Mouse (Mus musculus) limb, embryonic 11.5 days (tissue): Measurements from ENCODE around the gene Cntn2. TPM values are rescaled to one million over a fixed set of nuclear protein-coding genes. Genes with fewer than 3 reads are reported as not detected.
"Not testable (repeated sequence)": the region's sequence is repeated elsewhere in the genome, so short reads cannot be mapped to it uniquely, and the experiment has no call there.

Experiments used
- ATAC-seq: fragments of 200-750 bp; cut with Nextera tagmentation; 2 replicates; pipeline ENCODE4 v1.8.0; 2017; ENCODE audit warnings: low read depth; ENCODE audit not compliant: insufficient number of reproducible peaks, low FRiP score, low TSS enrichment
- DNase-seq: peaks from one replicate; pipeline ENCODE4 v3.0.0-alpha.2; 2015; ENCODE audit warnings: low spot score
- H3K27ac ChIP-seq: fragments of 300-500 bp; sonication (generic); replicated peaks from 2 replicates; pipeline ENCODE4 v1.5.1; 2014; ENCODE audit warnings: low read depth, mild to moderate bottlenecking, low read length
- H3K27me3 ChIP-seq: fragments of 300-500 bp; sonication (generic); 2 replicates; pipeline ENCODE4 v1.6.1; 2014; ENCODE audit warnings: mild to moderate bottlenecking, low read length, mixed read lengths; ENCODE audit not compliant: control insufficient read depth, insufficient read depth
- H3K36me3 ChIP-seq: fragments of 300-500 bp; sonication (generic); 2 replicates; pipeline ENCODE4 v1.6.1; 2014; ENCODE audit warnings: mild to moderate bottlenecking, low read length, moderate library complexity, mixed read lengths; ENCODE audit not compliant: control insufficient read depth, insufficient read depth
- H3K4me1 ChIP-seq: fragments of 300-500 bp; sonication (generic); 2 replicates; pipeline ENCODE4 v1.6.1; 2014; ENCODE audit warnings: low read length, mixed read lengths; ENCODE audit not compliant: control insufficient read depth, insufficient read depth
- H3K4me2 ChIP-seq: fragments of 300-500 bp; sonication (generic); 2 replicates; pipeline ENCODE4 v1.6.1; 2014; ENCODE audit warnings: low read depth, mild to moderate bottlenecking, moderate library complexity; ENCODE audit not compliant: severe bottlenecking
- H3K4me3 ChIP-seq: fragments of 300-500 bp; sonication (generic); 2 replicates; pipeline ENCODE4 v1.5.1; 2014; ENCODE audit warnings: low read depth, low read length
- H3K9ac ChIP-seq: fragments of 300-500 bp; sonication (generic); 2 replicates; pipeline ENCODE4 v1.6.1; 2014; ENCODE audit warnings: mild to moderate bottlenecking, low read length
- H3K9me3 ChIP-seq: fragments of 300-500 bp; sonication (generic); 2 replicates; pipeline ENCODE4 v1.6.1; 2016; ENCODE audit warnings: low read length; ENCODE audit not compliant: control insufficient read depth
- WGBS: fragments of 180-500 bp; shearing (Covaris S2); extraction: QIAGEN DNeasy Blood & Tissue Kit; methylation state at CpG from one replicate; pipeline ENCODE4 v1.1.7; 2014; 5-methylcytosine and 5-hydroxymethylcytosine counted together
- polyA plus RNA-seq: library from polyadenylated mRNA; unstranded; fragments of >200 nt; fragmentation: Nextera tagmentation; extraction: Ambion mirVana; gene quantifications from 2 replicates; pipeline ENCODE4 v1.2.1, GENCODE M21; 2014

Cntn2 gene
- polyA plus RNA-seq, 1 experiment from 2014 or later: 0.52 TPM

GRCm38 (mm10) chr1:132472537-132472936, 70.5 kb downstream of the Cntn2 start:
- WGBS: 60% methylated on average over 5 of the region's 5 CpGs
- DNase-seq (no peak), ATAC-seq (no peak)
- Histone ChIP-seq H3K4me3 (no peak overlapping the region), H3K27ac (no peak overlapping the region), H3K4me1 (0 out of 2 replicates have a peak, but pooled peaks cover 2% of the 10 kb centered on the region), H3K36me3 (no peaks in the 10 kb centered on the region), H3K9me3 (no peaks in the 10 kb centered on the region), H3K9ac (no peak overlapping the region), H3K4me2 (no peak overlapping the region), H3K27me3 (no peaks in the 10 kb centered on the region)

- H3K9me3 ChIP-seq: no peaks in the 10 kb centered on the region
- no peak for ATAC-seq
Observed at GRCm38 (mm10) chr1:132471499-132471898, 71.6 kb downstream of the Cntn2 start.

GRCm38 (mm10) chr1:132471032-132471431, 72.0 kb downstream of the Cntn2 start:
- ATAC-seq (no peak), DNase-seq (no peak)
- H3K9ac ChIP-seq: no peak overlapping the region
- H3K27me3 ChIP-seq: no peaks in the 10 kb centered on the region
- H3K4me3 ChIP-seq: no peak overlapping the region
- H3K27ac ChIP-seq: no peak overlapping the region
- 89% methylated on average over 2 of the region's 2 CpGs for WGBS
- H3K36me3 ChIP-seq: no peaks in the 10 kb centered on the region
- no peaks in the 10 kb centered on the region for H3K4me1 ChIP-seq
- H3K9me3 ChIP-seq: no peaks in the 10 kb centered on the region
- H3K4me2 ChIP-seq: no peak overlapping the region

More at GRCm38 (mm10) chr1:132471499-132471898, 71.6 kb downstream of the Cntn2 start:
- Histone ChIP-seq H3K27ac (no peak overlapping the region), H3K27me3 (no peaks in the 10 kb centered on the region), H3K4me2 (no peak overlapping the region), H3K4me3 (no peak overlapping the region), H3K9ac (no peak overlapping the region), H3K4me1 (0 out of 2 replicates have a peak, but pooled peaks cover 1% of the 10 kb centered on the region), H3K36me3 (no peaks in the 10 kb centered on the region)
- 91% methylated on average over 5 of the region's 5 CpGs for WGBS
- no peak for DNase-seq

- not testable (repeated sequence) for H3K36me3 ChIP-seq, H3K4me3 ChIP-seq, DNase-seq, H3K27me3 ChIP-seq, H3K4me1 ChIP-seq, H3K9ac ChIP-seq, ATAC-seq, H3K4me2 ChIP-seq, H3K27ac ChIP-seq, H3K9me3 ChIP-seq
- WGBS: 97% methylated on average over 1 of the region's 1 CpGs
Observed at GRCm38 (mm10) chr1:132470031-132470430, 73.0 kb downstream of the Cntn2 start.

GRCm38 (mm10) chr1:132469519-132469918, 73.5 kb downstream of the Cntn2 start:
- H3K4me2 ChIP-seq: no peak overlapping the region
- no peaks in the 10 kb centered on the region for H3K36me3 ChIP-seq
- 91% methylated on average over 7 of the region's 7 CpGs for WGBS
- DNase-seq (no peak), ATAC-seq (no peak)
- no peak overlapping the region for H3K9ac ChIP-seq
- H3K27ac ChIP-seq: no peak overlapping the region
- no peaks in the 10 kb centered on the region for H3K27me3 ChIP-seq
- no peak overlapping the region for H3K4me3 ChIP-seq
- no peaks in the 10 kb centered on the region for H3K9me3 ChIP-seq
- H3K4me1 ChIP-seq: no peaks in the 10 kb centered on the region

- DNase-seq (no peak), ATAC-seq (no peak)
- Histone ChIP-seq H3K4me3 (no peak overlapping the region), H3K9me3 (no peaks in the 10 kb centered on the region), H3K9ac (no peak overlapping the region), H3K4me1 (no peaks in the 10 kb centered on the region), H3K27me3 (no peaks in the 10 kb centered on the region), H3K27ac (no peak overlapping the region), H3K36me3 (0 out of 2 replicates have a peak, but pooled peaks cover under 1% of the 10 kb centered on the region), H3K4me2 (no peak overlapping the region)
Observed at GRCm38 (mm10) chr1:132468926-132469325, 74.1 kb downstream of the Cntn2 start.

- no peak for DNase-seq
Observed at GRCm38 (mm10) chr1:132464651-132465050, 78.4 kb downstream of the Cntn2 start.

More at GRCm38 (mm10) chr1:132464651-132465050, 78.4 kb downstream of the Cntn2 start:
- 66% methylated on average over 5 of the region's 5 CpGs for WGBS
- no peaks in the 10 kb centered on the region for H3K4me1 ChIP-seq
- ATAC-seq: no peak
- no peak overlapping the region for H3K27ac ChIP-seq
- H3K9me3 ChIP-seq: no peaks in the 10 kb centered on the region
- H3K9ac ChIP-seq: no peak overlapping the region
- peaks cover 6% of the 10 kb centered on the region; the same call in 1 of the 2 replicates for H3K36me3 ChIP-seq
- H3K27me3 ChIP-seq: no peaks in the 10 kb centered on the region
- no peak overlapping the region for H3K4me3 ChIP-seq
- no peak overlapping the region for H3K4me2 ChIP-seq

Other genes starting within 250 kb of the Cntn2 start
- gene Klhdc8a, start 244.6 kb downstream of the Cntn2 start, polyA plus RNA-seq: 0.07 TPM in 1 of 2 replicates, not detected in the other
- 0.56 and 1.2 TPM in 2 replicates for gene Nuak2, start 227.1 kb downstream of the Cntn2 start, polyA plus RNA-seq
- gene Tmcc2, start 152.0 kb downstream of the Cntn2 start, polyA plus RNA-seq: 6.1 and 7.3 TPM in 2 replicates
- 15.2 and 18.7 TPM in 2 replicates for gene Dstyk, start 125.7 kb downstream of the Cntn2 start, polyA plus RNA-seq
- gene Rbbp5, start 65.9 kb downstream of the Cntn2 start, polyA plus RNA-seq: 64.7 and 66.9 TPM in 2 replicates
- gene Tmem81, start 37.0 kb downstream of the Cntn2 start, polyA plus RNA-seq: 1.5 and 1.8 TPM in 2 replicates
- 0.99 and 1.4 TPM in 2 replicates for gene Nfasc, start 198.5 kb upstream of the Cntn2 start, polyA plus RNA-seq